Mouse (Mus musculus): ENCODE data around the gene Atp5h.
"Not testable (repeated sequence)": the region's sequence is repeated elsewhere in the genome, so short reads cannot be mapped to it uniquely, and the experiment has no call there.

The Atp5h gene

DNA sequence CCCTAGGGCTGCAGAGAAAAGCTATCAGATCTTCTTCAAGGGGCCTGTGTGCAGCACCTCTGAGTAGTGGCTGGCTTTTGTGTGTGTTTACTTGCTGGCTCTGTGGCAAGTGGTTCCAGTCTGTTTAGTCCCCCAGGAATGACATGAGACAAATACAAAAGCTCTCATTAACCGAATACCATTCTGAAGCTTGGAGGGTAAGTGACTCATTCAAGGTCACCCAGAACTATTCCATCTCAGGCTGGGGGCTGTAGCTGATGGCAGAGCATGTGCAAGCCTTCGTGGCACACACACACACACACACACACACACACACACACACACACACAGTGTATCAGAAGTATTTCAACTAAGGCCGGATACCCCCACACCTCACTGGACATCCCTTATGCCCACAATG is 19.6 kb downstream of the Atp5h start:
- DNase-seq (ENCODE audit: low read depth, low spot score) = peak; percentile 45

DNA sequence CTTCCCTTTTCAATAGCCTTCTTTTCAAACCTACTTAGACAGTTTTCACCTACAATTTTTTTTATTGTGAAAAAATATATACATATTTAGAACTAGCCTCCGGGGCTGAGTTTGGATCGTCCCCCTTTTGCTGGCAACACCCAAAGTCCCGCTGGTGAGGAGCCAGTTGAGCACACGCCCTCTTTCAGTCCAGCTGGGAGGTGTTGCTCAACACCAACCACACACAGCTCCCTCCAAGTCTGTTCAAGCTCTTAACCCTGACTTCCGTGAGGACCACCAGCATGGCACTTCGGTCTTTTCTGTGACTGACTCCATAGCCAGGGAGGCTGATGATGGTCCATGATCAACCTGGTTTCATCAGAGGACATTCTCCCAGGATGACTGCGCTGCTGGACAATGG is 21.7 kb downstream of the Atp5h start:
- DNase-seq (ENCODE audit: low read depth, low spot score) = peak; percentile 51

DNA sequence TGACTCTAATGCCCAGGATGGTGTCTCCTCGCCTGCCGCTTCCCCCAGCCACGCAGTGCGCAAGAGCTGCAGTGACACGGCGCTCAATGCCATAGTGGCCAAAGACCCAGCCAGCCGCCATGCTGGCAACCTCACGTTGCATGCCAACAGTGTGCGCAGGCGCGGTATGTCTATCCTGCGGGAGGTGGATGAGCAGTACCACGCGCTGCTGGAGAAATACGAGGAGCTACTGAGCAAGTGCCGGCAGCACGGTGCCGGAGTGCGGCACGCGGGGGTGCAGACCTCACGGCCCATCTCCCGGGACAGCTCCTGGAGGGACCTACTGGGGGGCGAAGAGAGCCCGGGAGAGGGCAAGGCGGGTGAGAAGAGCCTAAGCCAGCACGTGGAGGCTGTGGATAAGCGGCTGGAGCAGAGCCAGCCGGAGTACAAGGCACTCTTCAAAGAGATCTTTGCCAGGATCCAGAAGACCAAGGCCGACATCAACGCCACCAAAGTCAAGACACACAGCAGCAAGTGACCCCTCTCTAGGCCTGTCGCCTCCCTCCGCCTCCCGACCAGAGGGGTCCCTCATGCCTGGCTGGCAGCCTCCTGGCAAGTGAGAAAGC is 25.9 kb downstream of the Atp5h start:
- no peak for DNase-seq (ENCODE audit: low read depth, low spot score)

DNA sequence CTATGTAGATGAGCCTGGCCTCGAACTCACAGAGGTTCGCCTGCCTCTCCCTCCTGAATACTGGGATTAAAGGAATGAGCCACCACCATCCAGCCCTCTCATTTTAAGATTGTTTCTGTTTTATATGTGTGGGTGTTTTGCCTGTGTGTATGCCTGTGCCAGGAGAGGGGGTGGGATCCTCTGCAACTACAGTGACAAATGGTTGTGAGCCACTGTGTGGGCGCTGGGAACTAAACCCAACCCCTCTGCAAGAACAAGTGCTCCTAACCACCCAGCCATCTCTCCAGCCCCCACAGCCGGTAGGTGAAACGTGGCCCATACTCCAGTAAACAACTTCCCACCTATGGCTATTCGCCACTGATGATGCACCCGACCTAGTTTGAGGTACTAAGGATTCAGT is 28.4 kb downstream of the Atp5h start:
- DNase-seq (ENCODE audit: low read depth, low spot score) = no peak

DNA sequence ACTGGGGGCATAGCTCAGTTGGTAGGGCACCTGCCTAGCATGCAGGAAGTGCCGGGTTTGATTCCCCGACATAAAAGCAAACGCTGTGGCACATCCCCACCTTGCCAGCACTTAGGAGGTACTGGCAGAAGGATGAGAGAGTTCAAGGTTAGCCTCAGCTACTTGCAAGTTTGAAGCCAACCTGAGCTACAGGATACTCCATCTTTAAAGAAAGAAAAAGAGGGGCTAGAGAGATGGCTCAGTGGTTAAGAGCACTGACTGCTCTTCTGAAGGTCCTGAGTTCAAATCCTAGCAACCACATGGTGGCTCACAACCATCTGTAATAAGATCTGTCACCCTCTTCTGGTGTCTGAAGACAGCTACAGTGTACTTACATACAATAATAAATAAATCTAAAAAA is 32.9 kb downstream of the Atp5h start:
- not testable (repeated sequence) for DNase-seq (ENCODE audit: low read depth, low spot score)

DNA sequence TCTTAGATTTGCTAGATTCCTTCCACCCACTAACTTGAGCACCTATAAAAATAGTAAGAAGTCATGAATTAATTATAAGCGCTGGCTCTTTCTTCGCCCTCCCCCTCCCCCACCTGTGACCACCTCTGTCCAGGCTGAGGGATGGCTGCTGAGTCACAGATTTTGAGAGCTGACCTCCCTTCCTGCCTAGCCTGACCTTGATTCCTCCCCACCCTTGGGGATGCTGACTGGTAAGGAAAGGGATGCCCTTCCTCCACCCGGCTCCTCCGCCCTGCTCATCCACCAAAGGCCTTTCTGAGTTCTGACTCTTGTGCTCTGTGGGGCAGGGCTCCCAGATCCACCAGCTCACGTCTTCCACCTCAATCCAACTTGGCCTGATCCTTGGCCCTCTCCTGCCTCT is 35.2 kb downstream of the Atp5h start:
- DNase-seq (ENCODE audit: low read depth, low spot score) = peak; percentile 63

DNA sequence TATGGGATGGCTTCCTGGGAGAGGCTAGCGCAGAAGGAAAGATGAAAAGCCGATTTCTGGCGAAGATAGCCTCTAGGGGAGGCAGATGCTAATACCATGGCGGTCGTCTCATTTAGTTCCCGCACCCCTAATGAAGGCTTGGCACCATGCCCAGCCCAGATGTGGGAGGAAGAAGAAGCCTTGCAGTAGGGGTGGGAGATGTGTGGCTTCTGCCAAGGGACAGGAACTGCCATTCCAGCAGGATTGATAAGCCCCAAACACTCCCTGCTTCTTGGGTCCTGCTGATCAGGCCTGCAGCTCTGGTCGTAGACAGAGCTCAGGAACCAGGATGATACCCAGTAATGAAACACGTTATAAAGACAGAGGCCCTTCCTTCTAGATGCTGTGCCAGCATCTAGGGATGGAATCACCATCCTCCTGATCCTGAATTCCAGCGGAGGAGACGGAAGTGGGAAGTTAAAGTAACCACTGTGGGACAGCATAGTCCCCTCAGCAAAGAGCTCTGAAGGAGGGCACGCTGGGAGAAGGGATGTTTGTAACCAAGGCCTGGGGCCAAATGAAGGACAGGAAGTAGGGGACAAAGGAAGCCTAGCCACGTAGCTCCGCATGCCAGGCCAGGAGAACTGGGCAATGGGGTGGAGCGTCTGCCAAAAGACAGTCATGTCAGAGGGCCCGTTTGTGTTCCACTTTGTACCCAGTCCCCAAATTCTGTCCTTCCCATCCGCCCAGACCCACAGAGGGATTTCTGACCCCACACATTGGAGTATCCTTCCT is 35.9 kb downstream of the Atp5h start:
- DNase-seq (ENCODE audit: low read depth, low spot score) = peak; percentile 38

DNA sequence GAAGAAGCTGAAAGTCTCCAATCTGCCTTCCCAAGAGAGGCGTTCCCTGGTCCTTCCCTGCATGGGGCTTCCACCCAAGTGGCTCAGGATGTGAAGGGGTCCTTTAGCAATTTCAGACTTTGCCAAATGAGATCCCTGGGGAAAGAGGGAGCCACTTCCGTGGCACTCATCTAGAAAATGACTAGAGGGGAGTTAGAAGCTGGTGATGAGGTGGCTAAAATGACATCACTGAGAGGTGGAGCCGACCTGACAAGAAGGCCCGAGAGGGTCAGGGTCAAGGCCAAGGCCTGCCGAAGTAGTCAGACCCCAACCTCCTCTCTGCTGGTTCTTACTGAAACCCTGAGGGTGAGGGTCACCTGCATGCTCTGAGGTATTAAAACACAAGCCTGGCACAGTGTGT is 36.9 kb downstream of the Atp5h start:
- peak; percentile 64 for DNase-seq (ENCODE audit: low read depth, low spot score)

DNA sequence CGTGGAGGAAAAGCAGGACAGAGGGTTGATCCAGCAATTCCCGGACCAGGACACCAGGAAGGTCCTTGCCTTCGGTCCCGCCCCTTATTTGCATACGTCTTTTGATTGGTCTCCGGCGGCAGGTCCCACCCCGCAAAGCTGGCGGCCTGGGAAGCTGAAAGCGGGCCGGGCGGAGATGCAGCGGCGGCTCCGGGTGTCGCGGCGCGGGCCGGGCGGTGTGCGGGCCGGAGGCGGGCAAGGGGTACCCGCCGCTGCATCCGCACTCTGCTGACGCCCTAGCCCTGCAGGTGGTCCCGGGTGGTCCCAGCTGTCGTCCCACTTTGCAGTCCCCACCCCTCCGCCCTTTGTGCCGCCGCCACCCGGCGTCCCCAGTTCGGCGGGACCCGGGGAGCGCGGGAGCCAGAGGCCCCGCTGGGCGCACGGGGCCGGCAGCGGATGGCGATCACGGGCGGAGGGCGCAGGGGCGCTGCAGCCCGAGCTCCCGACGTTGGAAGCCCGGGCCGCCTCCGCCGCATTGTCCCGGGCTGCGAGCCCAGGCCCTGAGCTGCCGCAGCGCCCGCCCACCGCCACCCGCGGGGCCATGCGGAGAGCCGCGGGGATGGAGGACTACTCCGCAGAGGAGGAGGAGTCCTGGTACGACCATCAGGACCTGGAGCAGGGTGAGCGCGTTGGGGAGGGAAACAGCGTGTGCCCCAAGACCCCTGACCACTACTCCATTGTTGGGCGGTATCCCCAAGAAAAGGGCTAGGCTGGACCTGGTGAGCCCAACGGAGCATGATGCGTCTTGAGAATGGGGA is 37.8 kb downstream of the Atp5h start, which contains the start of gene Cdr2l:
Gene Cdr2l (plus strand): TSS at position 174 of the 797 bp plus-strand sequence.
- DNase-seq (ENCODE audit: low read depth, low spot score) = peak; percentile 97

DNA sequence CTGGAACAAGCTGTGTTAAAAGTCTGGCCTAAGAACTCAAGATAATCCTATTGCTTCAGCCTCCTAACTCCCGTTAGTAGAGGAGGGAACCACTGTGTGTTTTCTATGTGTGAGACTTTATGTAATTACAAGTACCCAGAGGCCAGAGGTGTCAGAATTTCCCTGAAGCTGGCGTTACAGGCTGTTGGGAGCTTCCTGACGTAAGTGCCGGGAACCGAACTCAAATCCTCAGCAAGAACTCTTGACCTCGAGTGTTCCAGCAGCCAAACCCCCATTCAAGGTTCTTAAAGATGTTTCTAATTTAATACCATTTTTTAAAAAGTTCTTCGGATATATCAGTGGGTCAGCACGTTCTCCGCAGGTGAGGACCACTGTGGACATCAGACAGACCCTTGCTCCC is 38.5 kb downstream of the Atp5h start:
- no peak for DNase-seq (ENCODE audit: low read depth, low spot score)

DNA sequence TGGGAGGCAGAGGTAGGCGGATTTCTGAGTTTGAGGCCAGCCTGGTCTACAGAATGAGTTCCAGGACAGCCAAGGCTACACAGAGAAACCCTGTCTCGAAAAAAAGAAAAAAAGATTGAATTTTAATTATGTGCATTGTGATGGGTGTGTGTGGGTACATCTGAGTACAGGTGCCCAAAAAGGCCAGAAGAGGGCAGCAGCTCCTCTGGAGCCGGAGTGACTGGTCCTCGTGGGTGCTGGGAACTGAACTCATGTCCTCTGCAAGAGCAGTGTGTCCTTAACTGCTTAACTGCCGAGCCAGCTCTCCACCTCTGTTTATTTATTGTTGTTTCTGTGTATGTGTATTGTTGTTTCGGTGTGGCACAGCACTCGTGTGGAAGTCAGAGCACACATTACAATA is 41.9 kb downstream of the Atp5h start:
- no peak for DNase-seq (ENCODE audit: low read depth, low spot score)

DNA sequence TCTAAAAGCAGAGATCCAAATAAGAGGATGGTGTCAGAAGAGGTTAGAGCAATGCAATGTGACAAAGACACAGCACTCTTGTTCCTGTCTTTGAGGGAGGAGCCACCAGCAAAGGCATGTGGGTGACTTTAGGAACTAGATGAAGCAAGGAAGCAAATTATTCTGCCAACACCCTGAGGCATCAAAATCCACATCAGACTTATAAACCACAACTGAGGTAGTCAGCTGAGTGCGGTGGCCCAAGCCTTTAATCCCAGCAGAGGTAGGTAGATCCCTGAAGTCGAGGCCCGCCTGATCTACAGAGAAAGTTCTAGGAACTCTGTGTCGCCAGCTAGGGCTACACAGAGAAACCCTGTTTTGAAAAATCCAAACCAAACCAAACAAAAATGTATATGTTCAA is 42.5 kb downstream of the Atp5h start:
- no peak for DNase-seq (ENCODE audit: low read depth, low spot score)

DNA sequence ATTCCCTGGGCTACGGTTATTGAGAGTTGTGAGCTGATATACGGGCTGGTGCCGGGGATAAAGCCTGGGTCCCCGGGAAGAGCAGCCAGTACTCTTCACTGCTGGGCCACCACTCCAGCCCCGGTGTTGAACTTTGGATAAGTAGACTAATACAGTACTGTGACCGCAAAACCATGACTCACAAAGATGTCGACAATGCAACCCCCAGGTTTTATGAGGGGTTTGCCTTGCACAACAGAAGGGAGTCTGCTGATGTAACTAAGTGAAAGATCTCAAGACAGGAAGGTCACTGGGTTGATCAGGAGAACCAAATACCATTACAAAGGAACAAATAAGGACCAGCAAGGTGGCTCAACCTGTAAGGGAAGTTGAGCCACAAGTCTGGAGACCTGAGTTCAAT is 43.0 kb downstream of the Atp5h start:
- DNase-seq (ENCODE audit: low read depth, low spot score) = peak; percentile 42

DNA sequence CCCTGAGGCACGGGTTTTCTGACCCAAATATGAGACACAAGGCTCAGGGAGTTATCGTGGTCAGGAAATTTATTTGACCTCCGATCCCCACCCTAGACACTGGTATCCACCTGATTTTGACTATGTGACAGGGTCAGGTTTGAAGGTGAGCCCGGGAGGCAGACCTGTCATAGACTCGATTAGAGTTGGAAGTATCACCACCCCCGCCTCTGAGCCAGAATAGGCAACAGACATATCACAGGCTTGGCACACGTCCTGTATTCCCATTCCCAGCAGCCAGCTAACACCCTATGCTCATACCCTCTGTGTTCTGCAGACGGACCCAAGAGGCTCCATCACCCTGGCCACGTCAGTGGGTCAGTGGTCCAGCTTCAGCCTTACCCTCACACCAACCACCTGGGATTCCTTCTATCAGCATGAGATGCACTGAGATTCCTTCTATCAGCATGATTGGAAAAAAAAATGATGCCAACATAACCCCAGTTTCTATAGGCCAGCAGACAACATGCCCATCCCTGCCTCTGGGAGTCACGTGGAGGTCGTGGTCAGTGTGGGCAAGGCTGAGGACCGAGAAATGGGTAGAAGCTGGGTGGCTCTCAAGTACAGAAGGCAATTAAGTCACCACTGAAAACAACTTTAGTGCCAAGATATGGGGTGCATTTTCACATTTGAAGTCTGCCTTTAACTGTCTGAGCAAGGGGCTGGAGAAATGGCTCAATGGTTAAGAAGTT is 44.9 kb downstream of the Atp5h start:
- DNase-seq (ENCODE audit: low read depth, low spot score) = no peak

DNA sequence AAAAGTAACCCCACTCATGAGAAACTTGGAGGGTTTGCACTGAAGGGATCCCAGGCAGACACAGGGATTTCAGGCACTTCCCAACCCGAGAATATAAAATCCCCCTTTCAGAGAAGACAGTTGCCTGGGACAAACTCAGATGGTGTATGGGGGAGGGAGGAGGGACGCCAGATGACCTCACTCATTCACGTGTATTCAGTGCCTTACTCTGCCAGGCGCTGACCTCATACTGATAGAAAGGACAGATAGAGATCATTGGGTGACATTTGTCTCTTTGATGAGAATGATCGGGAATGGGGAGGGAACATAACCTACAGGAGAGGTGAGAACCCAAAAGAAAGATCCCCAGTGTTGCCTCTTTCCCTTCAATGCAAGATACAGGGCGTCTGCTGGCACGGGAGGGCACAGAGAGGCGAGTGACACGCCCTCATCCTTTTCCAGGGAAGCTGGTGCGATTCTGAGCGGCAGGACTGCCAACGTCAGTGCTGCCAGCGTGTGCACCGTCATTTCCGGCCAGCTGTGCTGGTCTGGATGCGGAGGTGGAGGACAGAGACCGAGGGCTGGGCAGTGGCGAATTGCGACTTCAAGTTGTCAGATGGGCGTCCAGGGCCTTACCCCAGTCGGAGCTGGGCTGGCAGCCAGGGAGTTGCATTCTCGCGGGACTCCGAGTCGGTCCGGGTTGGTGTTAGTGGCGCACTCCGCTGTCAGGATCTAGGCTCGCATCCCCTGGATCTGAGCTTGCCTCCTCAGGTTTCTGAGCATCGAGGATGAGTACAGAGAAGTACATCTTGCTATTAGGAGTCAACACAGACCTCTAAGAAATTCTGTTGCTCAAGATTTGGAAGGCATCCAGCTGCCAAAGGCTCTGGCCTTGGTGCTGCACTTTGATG is 45.7 kb downstream of the Atp5h start:
- peak; percentile 89 for DNase-seq (ENCODE audit: low read depth, low spot score)

DNA sequence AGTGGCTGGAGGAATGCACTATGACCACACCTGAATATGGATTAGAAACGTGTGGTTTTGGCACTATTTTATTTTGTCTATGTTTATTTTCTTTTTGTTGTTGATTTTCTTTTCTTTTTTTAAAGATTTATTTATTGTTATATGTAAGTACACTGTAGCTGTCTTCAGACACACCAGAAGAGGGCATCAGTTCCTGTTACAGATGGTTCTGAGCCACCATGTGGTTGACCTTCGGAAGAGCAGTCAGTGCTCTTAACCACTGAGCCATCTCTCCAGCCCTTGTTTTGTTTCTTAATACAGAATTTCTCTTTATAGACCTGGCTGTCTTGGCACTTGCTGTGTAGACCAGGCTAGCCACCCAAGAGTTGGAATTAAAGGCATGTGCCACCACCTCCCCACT is 47.0 kb downstream of the Atp5h start:
- peak; percentile 23 for DNase-seq (ENCODE audit: low read depth, low spot score)

DNA sequence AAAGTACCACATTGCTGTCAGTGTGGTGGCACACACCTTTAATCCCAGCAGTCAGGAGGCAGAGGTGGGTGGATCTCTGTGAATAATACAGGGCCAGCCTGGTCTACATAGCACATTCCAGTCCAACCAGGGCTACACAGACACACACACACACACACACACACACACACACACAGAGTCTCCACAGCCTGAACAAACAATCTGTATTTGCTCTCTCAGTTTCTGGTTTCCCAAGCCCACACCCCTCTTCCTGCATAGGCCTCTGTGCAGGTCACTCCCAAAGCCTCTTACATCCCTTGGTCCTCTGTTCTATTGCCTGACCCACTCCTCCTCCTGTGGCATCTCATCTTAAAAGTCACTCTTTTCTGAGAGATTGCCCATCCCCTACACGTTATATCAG is 47.7 kb downstream of the Atp5h start:
- DNase-seq (ENCODE audit: low read depth, low spot score) = no peak

DNA sequence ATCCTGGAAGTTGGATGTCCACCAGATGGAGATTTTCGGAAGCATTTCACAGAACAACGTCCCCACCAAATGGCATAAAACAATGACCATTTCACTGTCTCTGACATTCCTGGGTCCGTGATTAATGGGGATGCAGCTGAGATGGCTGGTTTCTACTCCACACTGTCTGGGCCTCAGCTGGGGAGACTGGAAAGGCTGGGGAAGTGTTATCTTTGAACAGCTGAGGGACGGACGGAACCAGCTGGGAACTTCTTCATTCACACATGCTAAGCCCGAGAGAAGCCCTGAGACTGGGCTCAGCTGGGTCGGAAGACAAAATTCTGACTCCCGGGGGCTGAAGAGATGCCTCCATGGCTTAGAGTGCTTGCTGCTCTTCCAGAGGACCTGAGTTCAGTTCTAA is 48.4 kb downstream of the Atp5h start:
- no peak for DNase-seq (ENCODE audit: low read depth, low spot score)

DNA sequence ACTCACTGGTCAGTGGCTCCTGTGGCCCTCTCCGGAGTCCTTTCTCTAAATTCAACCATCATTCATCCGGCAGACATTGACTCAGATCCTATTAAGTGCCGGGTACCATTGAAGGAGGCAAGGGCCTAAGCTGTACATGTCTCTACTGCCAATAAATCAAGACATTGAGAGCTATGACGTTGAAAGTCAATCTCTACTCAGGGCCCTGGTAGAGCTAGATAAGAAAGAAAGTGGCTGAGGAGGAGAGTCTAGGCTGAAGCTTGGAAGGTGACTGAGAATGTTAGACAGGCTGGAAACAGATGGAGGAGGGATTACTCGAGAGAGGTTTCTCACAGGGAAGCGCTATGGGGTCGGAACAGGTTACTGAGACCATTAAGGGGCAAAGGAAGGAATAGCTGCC is 49.4 kb downstream of the Atp5h start:
- DNase-seq (ENCODE audit: low read depth, low spot score) = no peak

DNA sequence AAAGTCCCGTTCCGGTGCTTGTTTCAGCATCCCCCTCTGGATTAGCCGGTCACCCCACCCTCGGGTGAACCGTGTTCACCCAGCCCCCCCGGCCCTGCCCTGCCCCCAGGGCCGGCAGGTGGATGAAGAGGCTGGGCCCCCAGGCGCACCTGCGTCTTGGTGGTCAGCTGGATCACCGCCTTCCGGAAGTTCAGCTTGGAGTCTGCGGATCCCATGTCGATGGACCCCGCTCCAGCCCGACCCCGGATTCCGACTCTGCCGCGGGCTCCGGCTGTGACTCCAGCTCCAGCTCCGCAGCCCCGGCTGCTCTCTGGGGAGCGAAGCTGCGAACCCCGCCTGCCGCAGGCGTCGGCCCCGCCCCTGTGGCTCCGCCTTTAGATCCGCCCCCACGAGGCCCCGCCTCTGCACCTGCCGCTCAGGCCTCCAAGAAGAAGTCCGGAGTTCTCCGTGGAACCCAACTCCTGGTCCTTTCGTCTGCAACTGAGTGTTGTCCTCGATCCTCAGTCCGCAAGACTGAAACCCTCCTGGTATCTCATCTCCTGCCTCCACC is 52.3 kb downstream of the Atp5h start, which contains the start of gene Hid1:
Gene Hid1 (minus strand): TSS at position 362 of the 550 bp plus-strand sequence.
- no peak for DNase-seq (ENCODE audit: low read depth, low spot score)
